Mouse (Mus musculus): Measurements from ENCODE around the gene Sult3a2.
"Not testable (repeated sequence)": the region's sequence is repeated elsewhere in the genome, so short reads cannot be mapped to it uniquely, and the experiment has no call there.

Gene Sult3a2

DNA sequence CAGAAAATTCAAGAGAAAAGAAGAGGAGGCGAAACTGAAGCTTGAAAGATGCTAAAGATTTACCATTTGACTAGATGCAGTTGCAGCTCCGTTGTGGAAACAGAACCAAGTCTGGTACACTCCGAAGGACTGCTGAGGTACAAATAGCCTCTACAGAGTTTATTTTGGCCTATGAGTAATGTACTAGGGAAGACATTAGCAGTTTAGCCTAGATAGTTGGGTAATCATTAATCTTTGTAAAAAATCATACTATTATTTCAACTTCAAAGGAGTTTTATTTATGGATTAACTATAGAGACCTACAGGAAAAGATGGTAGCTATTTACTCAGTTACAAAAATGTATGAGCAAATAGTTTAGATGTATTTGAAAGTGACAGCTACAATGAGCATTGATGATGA is at the start of gene Sult3a2:
Sult3a2 (minus strand) TSS at position 101 of the 400 bp plus-strand sequence.
- no peak for DNase-seq

DNA sequence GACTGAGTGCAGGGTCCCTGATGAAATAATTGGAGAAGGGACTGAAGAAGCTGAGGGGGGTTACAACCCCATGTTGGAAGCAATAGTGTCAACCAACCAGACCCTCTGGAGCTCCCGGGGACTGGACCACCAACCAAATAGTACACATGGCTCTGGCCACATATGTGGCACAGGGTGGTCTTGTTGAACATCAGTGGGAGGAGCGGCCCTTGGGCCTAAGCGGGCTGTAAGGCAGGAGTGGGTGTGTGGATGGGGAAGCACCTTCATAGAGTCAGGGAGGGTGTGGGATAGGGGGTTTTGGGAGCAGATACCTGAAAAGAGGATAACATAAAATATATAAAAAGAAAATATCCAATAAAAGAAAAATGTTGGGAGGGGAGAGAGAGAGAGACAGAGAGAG is 34.4 kb upstream of the Sult3a2 start:
- DNase-seq = no peak

GRCm38 (mm10) chr10:33816923-33817322 is 30.4 kb upstream of the Sult3a2 start:
- DNase-seq = no peak

DNA sequence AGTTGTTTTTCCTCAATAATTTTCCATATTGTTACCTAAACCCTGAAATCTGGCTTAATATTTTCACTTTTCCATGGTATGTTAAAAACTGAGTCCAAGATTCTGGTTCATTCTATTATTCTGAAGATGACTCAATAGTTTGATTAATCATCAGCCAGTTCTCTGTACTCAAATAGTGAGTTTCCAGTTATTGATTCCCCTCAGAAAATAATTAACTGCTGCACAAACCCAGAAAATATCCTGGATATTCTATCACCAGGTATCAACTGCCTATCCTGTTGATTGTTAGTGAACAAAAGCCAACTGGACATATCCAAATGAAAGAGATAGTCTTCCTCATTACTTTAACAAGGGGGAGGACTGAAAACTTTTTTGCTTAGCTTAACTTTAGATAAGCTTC is 27.8 kb upstream of the Sult3a2 start:
- no peak for DNase-seq

DNA sequence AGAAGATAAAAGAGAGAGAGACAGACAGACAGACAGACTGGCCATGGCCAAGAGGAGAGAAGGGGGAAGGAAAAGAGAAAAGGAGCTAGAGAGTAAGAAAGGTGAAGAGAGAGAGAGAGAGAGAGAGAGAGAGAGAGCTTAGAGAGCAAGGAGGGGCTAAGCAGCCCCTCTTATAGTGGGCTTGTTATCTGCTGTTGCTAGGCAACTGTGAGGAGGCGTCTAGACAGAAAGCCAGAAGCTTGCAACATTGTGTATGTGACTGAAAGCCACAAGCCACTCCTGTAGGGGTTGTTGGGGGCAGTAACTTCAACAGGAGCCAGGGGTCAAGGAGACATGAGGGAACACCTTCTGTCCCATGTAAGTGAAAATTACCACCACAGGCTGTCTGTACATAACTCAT is 25.3 kb upstream of the Sult3a2 start:
- no peak for DNase-seq

DNA sequence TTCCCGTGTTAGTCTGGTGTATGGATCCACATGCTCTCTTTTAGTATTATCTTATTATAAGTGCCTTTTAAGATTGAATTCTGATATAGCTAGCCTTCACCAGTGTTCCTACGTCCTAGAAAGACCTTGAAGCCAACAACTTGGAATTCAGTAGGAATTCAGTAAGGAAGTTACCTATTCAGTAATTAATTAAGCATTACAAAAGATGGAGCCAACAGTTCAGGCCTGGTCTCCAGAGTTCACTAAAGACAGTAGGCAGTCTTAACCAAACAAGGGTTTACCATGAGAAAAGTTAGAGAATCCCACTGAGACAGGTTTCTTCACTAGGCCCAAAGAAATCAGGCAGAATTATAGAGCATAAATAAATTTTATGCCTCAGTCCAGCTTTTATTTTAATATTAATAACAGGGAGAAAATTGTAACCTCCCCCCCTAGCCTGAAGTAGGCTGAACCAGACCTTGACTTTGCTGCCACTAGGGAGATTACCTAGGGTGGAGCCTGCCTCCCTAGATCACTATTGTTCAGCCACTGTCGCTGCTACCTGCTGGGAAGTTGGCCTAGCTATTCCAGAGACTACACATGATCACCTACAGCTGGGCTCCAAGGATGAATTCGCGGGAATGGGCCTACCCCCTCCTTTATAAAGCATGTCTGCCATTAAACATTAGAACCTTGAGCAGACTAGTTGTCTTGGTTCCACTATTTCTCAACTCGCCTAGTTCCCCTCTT is 10.9 kb upstream of the Sult3a2 start:
- not testable (repeated sequence) for DNase-seq

- DNase-seq = not testable (repeated sequence)
Measured at GRCm38 (mm10) chr10:33796269-33796915, 9.9 kb upstream of the Sult3a2 start.

DNA sequence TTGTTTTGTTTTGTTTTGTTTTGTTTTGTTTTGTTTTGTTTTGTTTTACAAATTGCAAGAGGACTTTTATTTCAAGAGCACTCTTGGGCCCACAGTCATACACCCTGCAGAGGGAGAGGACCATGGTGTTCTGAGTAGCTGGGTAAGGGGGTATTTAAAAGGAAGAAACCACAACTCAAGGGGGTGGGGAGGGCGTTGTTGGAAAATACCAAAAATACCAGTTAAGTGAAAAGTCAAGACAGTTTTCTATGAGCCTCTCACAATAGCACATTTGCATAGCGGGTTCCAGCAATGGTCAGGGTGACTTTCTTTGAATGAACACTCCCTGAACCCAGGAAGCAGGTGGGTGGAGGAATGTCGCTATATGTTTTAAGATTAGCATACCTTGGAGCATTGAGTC is 5.7 kb upstream of the Sult3a2 start:
- not testable (repeated sequence) for DNase-seq

GRCm38 (mm10) chr10:33787541-33787940 is 1.0 kb upstream of the Sult3a2 start:
- DNase-seq = no peak

- not testable (repeated sequence) for DNase-seq
Measured at GRCm38 (mm10) chr10:33735251-33735650, 51.3 kb downstream of the Sult3a2 start.

GRCm38 (mm10) chr10:33733241-33733640 is 53.3 kb downstream of the Sult3a2 start:
- no peak for DNase-seq

GRCm38 (mm10) chr10:33732409-33733185 is 53.9 kb downstream of the Sult3a2 start:
- DNase-seq = no peak

DNA sequence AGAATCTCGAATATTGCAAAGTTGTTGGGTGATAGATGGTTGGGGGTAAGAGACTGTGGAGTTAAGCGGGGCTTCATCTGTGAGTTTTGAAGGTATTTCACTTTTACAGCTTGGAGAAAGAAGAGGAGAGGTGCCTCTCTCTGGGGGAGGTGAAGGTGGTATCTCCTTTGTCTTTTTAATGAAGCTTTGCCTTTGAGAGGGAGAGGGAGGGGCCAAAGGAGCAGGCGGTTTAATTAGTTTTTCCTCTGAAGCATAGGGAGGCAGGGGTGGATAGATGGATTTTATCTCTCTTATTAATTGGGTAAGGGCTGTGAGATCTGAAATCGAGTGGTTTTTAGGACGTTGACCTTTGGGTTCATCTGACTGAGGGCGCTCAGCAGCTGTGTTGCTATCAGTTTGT is 62.7 kb downstream of the Sult3a2 start:
- DNase-seq = no peak

GRCm38 (mm10) chr10:33721827-33722438 is 64.6 kb downstream of the Sult3a2 start:
- DNase-seq = no peak

Measured in right cerebral cortex, postnatal 14 days (tissue).